Mouse (Mus musculus) adrenal gland, postnatal 14 days (tissue): Measurements from ENCODE around the gene Olfr56. TPM values are rescaled to one million over a fixed set of nuclear protein-coding genes. Genes with fewer than 3 reads are reported as not detected.
A peak's percentile ranks its signal among the peaks of the same experiment; 100 is the strongest.
"Not testable (repeated sequence)": the region's sequence is repeated elsewhere in the genome, so short reads cannot be mapped to it uniquely, and the experiment has no call there.

Experiments used
- DNase-seq: peaks from one replicate; pipeline ENCODE4 v3.0.0; 2021; ENCODE audit warnings: mixed read lengths
- long read RNA-seq, 2 experiments: library from polyadenylated mRNA; stranded (forward); transcript quantifications; one replicate each; pipeline ENCODE4 v2.0.0; 2021
- total RNA-seq: library from RNA; stranded (reverse); gene quantifications from 2 replicates; pipeline ENCODE4 v1.2.3, GENCODE M21; 2021

Olfr56 gene
- total RNA-seq, result not detected in 2 replicates
- long read RNA-seq, experiment 1, result 0 reads
- long read RNA-seq, experiment 2, result 0 reads

GRCm38 (mm10) chr11:48978240-48978939 is at the start of gene Olfr56:
Gene Olfr56 (plus strand): TSS chr11:48978889.
- DNase-seq, result not testable (repeated sequence)

GRCm38 (mm10) chr11:48933422-48933821 is 45.3 kb upstream of the Olfr56 start:
- DNase-seq, result not testable (repeated sequence)

DNA sequence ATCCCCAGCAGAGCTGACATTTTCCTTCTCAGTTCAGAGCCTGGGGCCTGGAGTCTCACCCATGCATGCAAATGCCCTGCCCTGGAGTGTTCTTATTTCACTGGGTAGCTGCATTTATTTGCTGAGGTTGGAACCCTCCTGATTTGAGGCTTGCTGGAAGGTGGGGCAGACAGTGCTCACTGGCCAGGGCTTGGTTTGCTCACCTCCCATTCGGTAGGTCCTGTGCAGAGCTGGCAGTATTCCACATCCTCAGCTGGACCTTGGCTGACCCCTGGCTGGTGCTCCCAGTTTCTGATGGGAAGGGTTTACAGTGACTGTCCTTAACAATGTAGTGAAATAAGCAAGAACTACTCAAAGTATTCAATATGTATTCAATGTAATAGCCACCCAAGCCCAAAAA is 44.8 kb upstream of the Olfr56 start:
- not testable (repeated sequence) for DNase-seq

- DNase-seq, result not testable (repeated sequence)
These were observed 43.4 kb upstream of the Olfr56 start for GRCm38 (mm10) chr11:48935291-48935690.

GRCm38 (mm10) chr11:48939286-48939685 is 39.4 kb upstream of the Olfr56 start:
- DNase-seq, result not testable (repeated sequence)

DNA sequence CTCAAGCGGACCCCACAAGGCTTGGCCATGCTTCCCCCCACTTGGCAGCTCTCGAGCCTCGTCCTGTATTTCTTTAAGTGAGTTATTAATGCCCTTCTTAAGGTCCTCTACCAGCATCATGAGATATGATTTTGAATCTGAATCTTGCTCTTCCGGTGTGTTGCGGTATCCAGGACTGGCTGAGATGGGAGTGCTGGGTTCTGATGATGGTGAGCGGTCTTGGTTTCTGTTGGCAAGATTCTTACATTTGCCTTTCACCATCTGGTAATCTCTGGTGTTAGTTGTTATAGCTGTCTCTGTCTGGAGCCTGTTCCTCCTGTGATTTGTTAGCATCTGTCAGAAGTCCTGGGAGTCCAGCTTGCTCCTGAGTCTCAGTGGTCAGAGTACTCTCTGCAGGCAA is 32.6 kb upstream of the Olfr56 start, which contains the start of gene Psme2b:
TSS of gene Psme2b (minus strand) at position 101 of the 400 bp plus-strand sequence.
- DNase-seq, result not testable (repeated sequence)

DNA sequence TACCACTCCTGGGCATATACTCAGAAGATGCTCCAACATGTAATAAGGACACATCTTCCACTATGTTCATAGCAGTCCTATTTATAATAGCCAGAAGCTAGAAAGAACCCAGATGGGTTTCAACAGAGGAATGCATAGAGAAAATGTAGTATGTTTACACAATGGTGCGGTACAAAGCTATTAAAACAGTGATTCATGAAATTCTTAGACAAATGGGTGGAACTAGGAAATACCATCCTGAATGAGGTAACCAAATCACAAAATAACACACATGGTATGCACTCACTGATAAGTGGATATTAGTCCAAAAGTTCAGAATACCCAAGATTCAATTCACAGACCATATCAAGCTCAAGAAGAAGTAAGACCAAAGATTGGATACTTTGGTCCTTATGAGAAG is 4.0 kb upstream of the Olfr56 start:
- DNase-seq, result not testable (repeated sequence)

DNA sequence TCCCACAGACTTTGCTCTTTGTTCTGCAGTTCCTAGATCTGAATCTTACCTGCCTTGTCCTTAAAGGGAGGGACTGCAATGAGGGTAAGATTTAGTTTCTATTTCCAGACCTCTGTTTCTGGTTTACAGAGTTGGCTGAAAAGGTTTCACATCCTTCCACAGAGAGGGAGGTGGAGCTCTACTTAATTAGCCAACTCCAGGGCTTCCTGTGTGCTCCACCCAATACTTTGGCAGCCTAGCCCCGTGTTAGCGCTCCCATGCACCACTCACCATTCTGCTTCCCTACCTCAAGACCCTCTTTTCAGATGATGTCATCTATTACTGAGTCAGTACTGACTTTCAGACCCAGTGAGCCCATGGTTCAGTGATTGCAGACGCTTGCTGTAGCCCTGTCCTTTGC is 562 bp downstream of the Olfr56 start, which contains the start of gene 9930111J21Rik1:
TSS of gene 9930111J21Rik1 (minus strand) at position 148 of the 400 bp plus-strand sequence.
- not testable (repeated sequence) for DNase-seq

- DNase-seq, result not testable (repeated sequence)
These were observed 1.4 kb downstream of the Olfr56 start for GRCm38 (mm10) chr11:48980052-48980451.

DNA sequence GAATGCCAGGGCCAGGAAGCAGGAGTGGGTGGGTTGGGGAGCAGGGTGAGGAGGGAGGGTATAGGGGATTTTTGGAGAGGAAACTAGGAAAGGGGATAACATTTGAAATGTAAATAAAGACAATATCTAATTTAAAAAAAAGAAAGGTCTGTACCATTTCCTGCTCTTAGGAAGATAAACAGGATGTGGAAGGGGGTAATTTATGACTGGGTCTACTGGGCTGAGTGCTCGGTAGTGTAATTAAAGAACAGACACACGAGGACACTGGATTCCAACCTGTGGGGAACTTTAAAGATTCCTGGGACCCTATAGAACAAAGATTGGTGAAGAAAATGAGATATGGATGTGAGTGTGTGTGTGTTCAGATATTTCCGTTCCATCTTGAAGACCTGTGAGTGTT is 4.2 kb downstream of the Olfr56 start:
- not testable (repeated sequence) for DNase-seq

GRCm38 (mm10) chr11:48988219-48988618 is 9.5 kb downstream of the Olfr56 start:
- not testable (repeated sequence) for DNase-seq

GRCm38 (mm10) chr11:48989981-48990380 is 11.3 kb downstream of the Olfr56 start:
- DNase-seq, result not testable (repeated sequence)

DNA sequence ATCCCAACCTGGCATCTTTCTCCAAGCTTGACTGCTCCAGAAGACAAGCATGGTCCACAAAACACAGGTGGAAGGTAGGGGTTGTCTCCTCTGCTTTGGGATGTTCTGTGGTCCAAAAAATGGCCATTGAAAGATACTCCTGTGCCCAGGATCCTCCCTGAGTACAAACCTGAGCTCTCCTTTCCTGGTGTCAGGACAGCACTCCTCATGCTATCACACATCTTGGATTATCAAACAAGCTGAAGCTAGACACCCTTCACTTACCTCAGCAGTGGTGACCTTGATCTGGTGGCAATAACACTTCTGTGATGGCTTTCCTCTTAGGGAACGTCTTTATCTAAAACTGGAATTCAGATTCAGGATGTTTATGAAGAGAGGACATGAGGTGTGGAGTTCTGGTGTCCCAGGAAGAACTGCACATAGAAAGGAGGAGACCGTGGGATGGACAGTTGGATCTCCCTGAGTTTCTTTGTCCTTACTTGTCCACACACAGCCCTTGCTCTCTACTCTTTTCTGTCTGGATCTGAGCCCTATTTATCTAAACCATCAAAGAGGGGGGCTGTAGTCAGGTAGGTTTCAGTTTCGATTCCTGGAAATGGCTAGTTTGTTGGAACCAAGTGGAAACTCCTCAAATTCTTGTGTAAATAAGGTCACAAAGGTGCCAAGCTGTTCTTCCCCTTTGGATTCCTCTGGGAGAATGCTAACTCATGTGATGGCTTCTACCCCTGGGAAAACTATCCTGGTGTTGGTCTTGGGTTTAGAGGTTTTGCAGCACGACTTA is 13.2 kb downstream of the Olfr56 start, which contains the start of gene Gm12185:
TSS of gene Gm12185 (minus strand) at position 487 of the 781 bp plus-strand sequence.
- not testable (repeated sequence) for DNase-seq

DNA sequence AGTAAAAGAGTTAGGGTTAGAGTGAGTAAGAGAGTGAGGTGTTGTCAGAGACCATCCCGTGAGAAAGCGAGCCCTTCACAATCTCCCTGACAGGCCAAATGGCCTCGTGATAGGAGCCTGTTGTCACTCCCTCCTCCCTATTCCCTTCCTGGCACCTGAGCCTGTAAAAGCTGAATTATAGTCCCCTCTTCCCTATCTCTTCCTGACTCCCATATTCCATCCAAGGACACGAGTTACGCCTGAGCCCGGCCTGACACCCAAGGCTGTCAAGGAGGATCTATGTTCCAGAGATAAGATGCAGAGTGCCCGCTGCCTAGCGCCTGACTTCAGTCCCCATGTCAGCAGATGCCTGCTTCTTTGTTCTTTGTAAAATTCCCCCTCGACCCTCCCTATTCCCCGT is 14.6 kb downstream of the Olfr56 start:
- DNase-seq, result peak; percentile 51

GRCm38 (mm10) chr11:48994018-48994417 is 15.3 kb downstream of the Olfr56 start, which contains the start of gene Tgtp1:
Gene Tgtp1 (minus strand): TSS chr11:48994172.
- not testable (repeated sequence) for DNase-seq

- DNase-seq, result not testable (repeated sequence)
These were observed 21.7 kb downstream of the Olfr56 start for GRCm38 (mm10) chr11:49000411-49000810.

DNA sequence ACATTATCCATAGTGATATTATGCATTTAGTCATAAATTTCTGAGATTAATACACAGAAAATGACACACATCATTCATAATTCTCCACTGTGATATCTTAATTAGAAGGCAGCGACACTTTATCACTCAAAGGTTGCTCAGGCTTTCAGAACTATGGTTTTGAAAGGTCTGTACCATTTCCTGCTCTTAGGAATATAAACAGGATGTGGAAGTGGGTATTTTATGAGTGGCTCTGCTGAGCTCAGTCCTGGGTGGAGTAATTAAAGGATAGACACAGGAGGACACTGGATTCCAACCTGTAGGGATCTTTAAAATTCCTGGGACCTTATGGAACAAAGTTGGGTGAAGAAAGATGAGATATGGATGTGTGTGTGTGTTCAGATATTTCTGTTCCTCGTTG is 27.6 kb downstream of the Olfr56 start:
- DNase-seq, result not testable (repeated sequence)

DNA sequence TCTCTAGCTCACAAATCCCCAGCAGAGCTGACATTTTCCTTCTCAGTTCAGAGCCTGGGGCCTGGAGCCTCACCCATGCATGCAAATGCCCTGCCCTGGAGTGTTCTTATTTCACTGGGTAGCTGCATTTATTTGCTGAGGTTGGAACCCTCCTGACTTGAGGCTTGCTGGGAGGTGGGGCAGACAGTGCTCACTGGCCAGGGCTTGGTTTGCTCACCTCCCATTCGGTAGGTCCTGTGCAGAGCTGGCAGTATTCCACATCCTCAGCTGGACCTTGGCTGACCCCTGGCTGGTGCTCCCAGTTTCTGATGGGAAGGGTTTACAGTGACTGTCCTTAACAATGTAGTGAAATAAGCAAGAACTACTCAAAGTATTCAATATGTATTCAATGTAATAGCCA is 28.1 kb downstream of the Olfr56 start:
- not testable (repeated sequence) for DNase-seq

GRCm38 (mm10) chr11:49012074-49012473 is 33.4 kb downstream of the Olfr56 start:
- not testable (repeated sequence) for DNase-seq

DNA sequence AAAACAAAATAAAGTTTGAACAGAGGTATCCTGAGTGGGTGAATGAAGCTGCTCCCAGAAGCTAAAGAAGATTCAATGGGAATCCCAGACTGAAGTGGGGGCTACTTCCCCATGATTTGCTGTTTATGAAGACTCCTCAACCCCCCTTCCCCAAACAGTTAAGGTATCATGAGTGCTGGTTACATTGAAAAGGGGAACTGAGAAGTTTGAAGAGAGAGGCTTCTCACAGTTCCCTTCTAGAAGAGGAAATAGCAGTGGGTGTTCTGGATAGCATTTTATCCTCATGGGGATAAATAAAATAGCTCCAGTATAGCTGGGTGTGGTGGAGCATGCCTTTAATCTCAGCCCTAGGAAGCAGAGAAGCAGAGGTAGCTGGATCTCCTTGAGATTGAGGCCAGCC is 71.4 kb downstream of the Olfr56 start:
- not testable (repeated sequence) for DNase-seq

- not testable (repeated sequence) for DNase-seq
These were observed 72.6 kb downstream of the Olfr56 start, which contains the start of gene 9930111J21Rik2 for GRCm38 (mm10) chr11:49051093-49051891. Gene 9930111J21Rik2 (minus strand): TSS chr11:49051242.

DNA sequence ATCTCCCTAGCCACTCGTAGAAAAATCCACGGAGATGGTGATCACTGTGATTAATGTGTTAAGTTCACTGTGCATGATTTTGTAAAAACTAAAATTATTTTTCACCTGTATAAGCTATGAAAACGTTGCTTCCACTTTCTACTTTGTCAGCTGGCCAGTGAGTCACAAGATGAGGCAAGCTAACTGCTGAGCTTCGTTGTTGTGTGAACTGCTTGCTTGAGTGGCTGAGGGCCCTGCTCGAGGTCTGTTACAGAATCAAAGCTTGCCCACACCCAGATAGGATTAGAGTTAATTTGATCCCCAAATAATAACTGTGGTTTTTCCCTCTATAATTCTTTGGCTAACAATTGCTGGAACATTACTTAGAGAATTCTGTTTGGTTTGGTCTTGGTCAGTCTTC is 73.2 kb downstream of the Olfr56 start:
- not testable (repeated sequence) for DNase-seq
